Mouse (Mus musculus) skeletal muscle tissue, adult 2 months (tissue): ENCODE results near the gene Glycam1.
A peak's percentile ranks its signal among the peaks of the same experiment; 100 is the strongest.
"Not testable (repeated sequence)": the region's sequence is repeated elsewhere in the genome, so short reads cannot be mapped to it uniquely, and the experiment has no call there.

Source experiments
- DNase-seq: peaks from one replicate; pipeline ENCODE4 v3.0.0-alpha.2; 2012; ENCODE audit warnings: low read depth, low spot score

Glycam1 gene

GRCm38 (mm10) chr15:103564981-103565380, at the start of gene Glycam1:
TSS of gene Glycam1 (minus strand) at chr15:103565081.
- no peak for DNase-seq

GRCm38 (mm10) chr15:103604481-103604880, 39.6 kb upstream of the Glycam1 start:
- DNase-seq = no peak

GRCm38 (mm10) chr15:103590779-103591178, 25.9 kb upstream of the Glycam1 start:
- no peak for DNase-seq

- not testable (repeated sequence) for DNase-seq
These were observed 22.9 kb upstream of the Glycam1 start for GRCm38 (mm10) chr15:103587752-103588151.

GRCm38 (mm10) chr15:103585876-103586275, 21.0 kb upstream of the Glycam1 start:
- DNase-seq = no peak

GRCm38 (mm10) chr15:103552096-103552690, 12.7 kb downstream of the Glycam1 start:
- DNase-seq = peak; percentile 28

GRCm38 (mm10) chr15:103551053-103551452, 13.8 kb downstream of the Glycam1 start:
- DNase-seq = no peak

GRCm38 (mm10) chr15:103549475-103549874, 15.4 kb downstream of the Glycam1 start:
- no peak for DNase-seq

GRCm38 (mm10) chr15:103547983-103548382, 16.9 kb downstream of the Glycam1 start:
- DNase-seq = no peak

GRCm38 (mm10) chr15:103542526-103542925, 22.4 kb downstream of the Glycam1 start:
- DNase-seq = no peak

- DNase-seq = no peak
These were observed 24.2 kb downstream of the Glycam1 start for GRCm38 (mm10) chr15:103540646-103541045.

GRCm38 (mm10) chr15:103539259-103539658, 25.6 kb downstream of the Glycam1 start:
- DNase-seq = no peak

GRCm38 (mm10) chr15:103537822-103538213, 27.1 kb downstream of the Glycam1 start, which contains the start of gene Ppp1r1a:
TSS of gene Ppp1r1a (minus strand) at chr15:103538003.
- peak; percentile 27 for DNase-seq

- no peak for DNase-seq
These were observed 27.7 kb downstream of the Glycam1 start for GRCm38 (mm10) chr15:103537011-103537821.

GRCm38 (mm10) chr15:103536456-103536855, 28.4 kb downstream of the Glycam1 start:
- DNase-seq = no peak

- DNase-seq = no peak
These were observed 29.1 kb downstream of the Glycam1 start for GRCm38 (mm10) chr15:103535786-103536185.

GRCm38 (mm10) chr15:103535030-103535429, 29.9 kb downstream of the Glycam1 start:
- no peak for DNase-seq

- no peak for DNase-seq
These were observed 30.7 kb downstream of the Glycam1 start for GRCm38 (mm10) chr15:103534054-103534620.

GRCm38 (mm10) chr15:103530372-103530771, 34.5 kb downstream of the Glycam1 start:
- no peak for DNase-seq

GRCm38 (mm10) chr15:103523156-103523555, 41.7 kb downstream of the Glycam1 start:
- no peak for DNase-seq

- DNase-seq = no peak
These were observed 42.3 kb downstream of the Glycam1 start for GRCm38 (mm10) chr15:103522458-103523099.
